Mouse (Mus musculus) E14TG2a.4 (cell line): ENCODE data around the gene Itgal.

ENCODE experiments used
- H3K27me3 ChIP-seq: 2 replicates; pipeline ENCODE4 v1.6.1; 2014; ENCODE audit warnings: low read length, control low read depth; ENCODE audit not compliant: insufficient read depth
- H3K36me3 ChIP-seq: 2 replicates; pipeline ENCODE4 v1.6.1; 2014; ENCODE audit warnings: low read length, control low read depth; ENCODE audit not compliant: insufficient read depth
- H3K4me1 ChIP-seq: replicated peaks from 2 replicates; pipeline ENCODE4 v1.6.1; 2014; ENCODE audit warnings: low read depth, low read length, control low read depth
- H3K4me3 ChIP-seq: replicated peaks from 2 replicates; pipeline ENCODE4 v1.5.1; 2014; ENCODE audit warnings: mild to moderate bottlenecking, low read length
- H3K9me3 ChIP-seq: 2 replicates; pipeline ENCODE4 v1.6.1; 2014; ENCODE audit warnings: low read length, control low read depth
- CTCF ChIP-seq: conservative IDR thresholded peaks from 2 replicates; pipeline ENCODE4 v1.5.1; 2014; ENCODE audit warnings: low read length
- NANOG ChIP-seq: IDR thresholded peaks from 2 replicates; pipeline ENCODE4 v1.6.1; 2014; ENCODE audit warnings: borderline replicate concordance, low read length, mixed read lengths
- POU5F1 ChIP-seq: IDR thresholded peaks from 2 replicates; pipeline ENCODE4 v1.6.1; 2014; ENCODE audit warnings: low read length, borderline replicate concordance

The Itgal gene

DNA sequence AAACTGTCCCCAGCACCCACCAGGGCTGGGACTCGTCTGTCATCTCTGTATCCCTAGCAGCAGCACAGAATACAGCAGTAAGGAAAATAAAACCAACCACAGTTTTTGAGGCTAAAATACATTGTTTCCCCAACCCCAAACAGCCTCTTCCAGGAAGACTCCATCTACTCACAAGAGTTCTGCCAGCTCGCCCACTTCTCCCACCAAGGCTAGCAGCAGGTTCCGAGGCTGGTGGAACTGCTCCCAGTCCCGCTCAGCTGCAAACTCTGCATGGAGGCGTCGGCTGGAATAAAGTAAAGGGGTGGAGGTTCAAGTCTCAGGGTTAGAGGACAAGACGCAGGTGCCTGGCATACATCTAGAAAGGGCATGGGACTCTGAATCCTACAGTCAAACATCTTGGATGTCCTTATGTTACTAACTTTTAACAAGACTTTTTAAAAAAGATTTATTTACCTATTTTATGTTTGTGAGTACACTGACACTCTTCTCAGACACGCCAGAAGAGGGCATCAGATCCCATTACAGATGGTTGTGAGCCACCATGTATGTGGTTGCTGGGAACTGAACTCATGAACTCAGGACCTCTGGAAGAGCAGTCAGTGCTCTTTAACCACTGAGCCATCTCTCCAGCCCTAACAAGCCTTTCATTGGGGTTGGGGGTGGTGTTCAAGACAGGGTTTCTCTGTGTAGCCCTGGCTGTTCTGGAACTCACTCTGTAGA, 36.7 kb upstream of the Itgal start:
- Histone ChIP-seq H3K9me3 (no peaks in the 10 kb centered on the region), H3K36me3 (peaks cover 44% of the 10 kb centered on the region), H3K4me3 (peak overlapping the region; percentile 98), H3K27me3 (no peaks in the 10 kb centered on the region), H3K4me1 (peaks cover 60% of the 10 kb centered on the region)
- TF ChIP-seq CTCF (no peak), POU5F1 (no peak), NANOG (no peak)

GRCm38 (mm10) chr7:127260309-127261111, 35.5 kb upstream of the Itgal start, which contains the start of gene Dctpp1:
Dctpp1 (minus strand) TSS chr7:127260709.
- TF ChIP-seq CTCF = peak; percentile 65
- no peak for TF ChIP-seq POU5F1
- TF ChIP-seq NANOG = no peak
- Histone ChIP-seq H3K36me3 (peaks cover 39% of the 10 kb centered on the region), H3K4me3 (peak within 1 kb of the TSS; percentile 98), H3K9me3 (no peaks in the 10 kb centered on the region), H3K27me3 (no peaks in the 10 kb centered on the region), H3K4me1 (peaks cover 50% of the 10 kb centered on the region)

DNA sequence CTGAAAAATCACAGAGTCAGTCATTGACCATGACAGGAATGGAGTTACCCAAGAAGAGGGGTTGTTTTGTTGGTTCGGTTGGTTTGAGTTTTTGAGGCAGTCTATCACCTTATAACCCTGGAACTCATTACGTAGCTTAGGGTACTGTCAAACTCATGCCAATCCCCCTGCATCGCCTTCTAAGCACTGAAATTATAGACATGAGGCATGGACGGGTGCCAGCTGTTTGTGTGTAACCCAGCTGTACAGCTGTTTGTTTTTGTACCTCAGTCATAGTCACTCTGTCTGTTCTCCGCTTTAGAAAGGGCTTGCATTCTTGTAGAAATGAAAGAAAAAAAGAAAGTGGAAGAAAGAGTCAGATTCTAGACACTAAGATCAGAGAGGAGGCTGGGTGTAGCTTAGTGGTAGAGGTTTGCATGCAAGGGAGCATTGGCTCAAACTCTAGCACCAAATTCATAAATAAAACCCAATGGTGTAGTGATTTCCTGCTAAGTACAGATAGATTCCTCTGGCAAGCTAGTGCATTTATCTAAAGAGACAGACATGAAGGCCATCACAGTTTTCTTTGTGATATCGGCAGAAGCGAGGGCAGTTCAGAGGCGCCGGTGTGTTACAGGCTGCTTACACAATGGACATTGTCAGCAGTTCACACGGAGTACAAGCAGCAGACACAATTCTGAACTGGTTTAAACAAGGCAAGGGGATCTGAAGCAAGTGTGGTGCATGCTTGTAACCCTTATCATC, 33.7 kb upstream of the Itgal start:
- TF ChIP-seq CTCF (no peak), POU5F1 (no peak), NANOG (no peak)
- Histone ChIP-seq H3K9me3 (no peaks in the 10 kb centered on the region), H3K27me3 (no peaks in the 10 kb centered on the region), H3K36me3 (peaks cover 20% of the 10 kb centered on the region), H3K4me3 (no peak overlapping the region), H3K4me1 (peaks cover 32% of the 10 kb centered on the region)

DNA sequence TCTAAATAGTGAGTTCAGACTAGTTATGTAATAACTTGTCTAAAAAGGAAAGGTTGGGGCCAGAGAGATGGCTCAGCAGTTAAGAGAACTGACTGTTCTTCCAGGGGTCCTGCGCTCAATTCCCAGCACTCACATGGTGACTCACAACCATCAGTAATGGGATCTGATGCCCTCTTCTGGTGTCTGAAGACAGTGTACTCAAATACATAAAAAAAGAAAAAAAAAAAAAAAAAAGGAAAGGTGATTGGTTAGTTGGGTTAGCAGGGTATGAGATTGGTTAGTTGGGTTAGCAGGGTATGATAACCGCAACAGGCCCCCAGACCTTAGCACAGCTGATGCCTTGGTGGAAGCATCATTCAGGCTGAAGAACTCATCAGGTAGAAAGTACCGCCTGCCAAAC, 32.5 kb upstream of the Itgal start:
- TF ChIP-seq CTCF (no peak), POU5F1 (no peak), NANOG (no peak)

DNA sequence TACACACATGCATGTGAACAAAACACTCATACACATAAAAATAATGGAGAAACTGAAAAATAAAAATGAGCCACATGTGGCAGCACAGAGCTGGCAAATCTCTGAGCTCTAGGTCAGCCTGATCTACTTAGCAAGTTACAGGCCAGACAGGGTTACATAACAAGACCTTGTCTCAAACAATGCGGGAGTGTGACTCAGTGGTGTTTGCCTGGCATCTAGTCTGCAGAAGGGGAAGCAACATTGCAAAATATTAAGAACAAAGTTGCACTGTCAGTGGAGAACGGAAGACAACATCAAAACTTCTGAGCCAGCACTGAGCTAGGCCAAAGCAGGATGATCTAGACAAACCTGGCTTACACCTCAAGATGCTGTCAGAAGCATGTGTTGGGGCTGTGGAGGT, 25.8 kb upstream of the Itgal start:
- Histone ChIP-seq H3K4me3 (no peak overlapping the region), H3K9me3 (peaks cover 3% of the 10 kb centered on the region; the same call in 1 of the 2 replicates), H3K27me3 (no peaks in the 10 kb centered on the region), H3K4me1 (peaks cover 43% of the 10 kb centered on the region), H3K36me3 (peaks cover 30% of the 10 kb centered on the region)
- TF ChIP-seq CTCF (no peak), POU5F1 (no peak), NANOG (no peak)

More for the DNA sequence above, 32.5 kb upstream of the Itgal start:
- no peak overlapping the region for H3K4me3 ChIP-seq
- peaks cover 20% of the 10 kb centered on the region for H3K4me1 ChIP-seq
- peaks cover 9% of the 10 kb centered on the region for H3K36me3 ChIP-seq
- H3K27me3 ChIP-seq = no peaks in the 10 kb centered on the region
- H3K9me3 ChIP-seq = peaks cover 3% of the 10 kb centered on the region; the same call in 1 of the 2 replicates

- no peak overlapping the region for H3K4me3 ChIP-seq
- H3K4me1 ChIP-seq = peaks cover 44% of the 10 kb centered on the region
- TF ChIP-seq POU5F1 = no peak
- no peak for TF ChIP-seq CTCF
- no peak for TF ChIP-seq NANOG
- peaks cover 30% of the 10 kb centered on the region for H3K36me3 ChIP-seq
- peaks cover 3% of the 10 kb centered on the region; the same call in 1 of the 2 replicates for H3K9me3 ChIP-seq
- no peaks in the 10 kb centered on the region for H3K27me3 ChIP-seq
These were observed 25.4 kb upstream of the Itgal start for GRCm38 (mm10) chr7:127270666-127271065.

DNA sequence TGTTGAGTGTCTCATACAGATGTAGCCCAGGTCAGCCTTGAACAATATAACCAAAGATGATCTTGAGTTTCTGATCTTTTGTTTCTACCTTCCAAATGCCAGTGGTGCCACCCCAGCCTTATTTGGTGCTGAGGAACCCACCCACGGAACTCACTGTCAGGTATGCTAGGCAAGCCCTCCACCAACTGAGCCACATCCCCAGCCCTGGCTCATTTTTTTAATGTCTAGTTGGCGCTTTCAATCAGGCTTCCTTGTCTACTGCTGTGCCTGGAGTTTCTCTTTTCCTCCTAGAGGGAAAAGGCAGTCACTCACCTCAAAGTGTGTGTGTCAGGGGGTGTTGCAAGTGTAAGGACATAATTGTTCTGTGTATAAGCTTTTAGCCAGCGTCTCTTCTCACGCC, 25.0 kb upstream of the Itgal start:
- H3K36me3 ChIP-seq = peaks cover 30% of the 10 kb centered on the region

GRCm38 (mm10) chr7:127272566-127272965, 23.5 kb upstream of the Itgal start:
- peaks cover 3% of the 10 kb centered on the region; the same call in 1 of the 2 replicates for H3K9me3 ChIP-seq
- no peaks in the 10 kb centered on the region for H3K27me3 ChIP-seq
- H3K36me3 ChIP-seq = peaks cover 30% of the 10 kb centered on the region
- H3K4me1 ChIP-seq = peaks cover 61% of the 10 kb centered on the region
- H3K4me3 ChIP-seq = peak overlapping the region; percentile 98
- TF ChIP-seq POU5F1 = no peak
- no peak for TF ChIP-seq NANOG
- TF ChIP-seq CTCF = no peak

More for the DNA sequence above, 25.0 kb upstream of the Itgal start:
- Histone ChIP-seq H3K9me3 (peaks cover 3% of the 10 kb centered on the region; the same call in 1 of the 2 replicates), H3K4me1 (peaks cover 48% of the 10 kb centered on the region), H3K4me3 (peak overlapping the region; percentile 98), H3K27me3 (no peaks in the 10 kb centered on the region)
- no peak for TF ChIP-seq POU5F1
- no peak for TF ChIP-seq NANOG
- no peak for TF ChIP-seq CTCF
